Mouse (Mus musculus): ENCODE measurements around the gene Nqo1. TPM values are rescaled to one million over a fixed set of nuclear protein-coding genes. Genes with fewer than 3 reads are reported as not detected.

Nqo1 gene
- polyA plus RNA-seq, 1 experiment from 2014 or later, result 10.7 TPM

GRCm38 (mm10) chr8:107435962-107436831 is 33.2 kb upstream of the Nqo1 start, which contains the start of gene Wwp2:
Gene Wwp2, plus strand, starts transcription at chr8:107436365.
- Histone ChIP-seq H3K4me1 (replicated peaks) (peaks cover 14% of the 10 kb centered on the region), H3K27ac (peak within 1 kb of the TSS; percentile 85), H3K36me3 (no peaks in the 10 kb centered on the region), H3K9me3 (replicated peaks) (no peaks in the 10 kb centered on the region), H3K4me3 (peak within 1 kb of the TSS; percentile 88), H3K4me2 (peak within 1 kb of the TSS; percentile 75), H3K27me3 (no peaks in the 10 kb centered on the region), H3K9ac (peak within 1 kb of the TSS; percentile 92)
- peak; percentile 87 for ATAC-seq (replicated peaks; ENCODE audit: insufficient number of reproducible peaks, insufficient read depth, low FRiP score, low read depth)
- under 1% methylated on average over 62 of the region's 81 CpGs for WGBS

GRCm38 (mm10) chr8:107435421-107435961 is 32.5 kb upstream of the Nqo1 start:
- Histone ChIP-seq H3K9me3 (replicated peaks) (no peaks in the 10 kb centered on the region), H3K4me1 (replicated peaks) (peaks cover 14% of the 10 kb centered on the region), H3K9ac (peak overlapping the region; percentile 92; the same call in 1 of the 2 replicates), H3K4me2 (peak overlapping the region; percentile 75), H3K27ac (no peak overlapping the region), H3K36me3 (no peaks in the 10 kb centered on the region), H3K27me3 (no peaks in the 10 kb centered on the region), H3K4me3 (peak overlapping the region; percentile 88)
- 30% methylated on average over 11 of the region's 11 CpGs for WGBS
- no peak for ATAC-seq (replicated peaks; ENCODE audit: insufficient number of reproducible peaks, insufficient read depth, low FRiP score, low read depth)

- Histone ChIP-seq H3K36me3 (no peaks in the 10 kb centered on the region), H3K4me3 (no peak overlapping the region), H3K9me3 (replicated peaks) (no peaks in the 10 kb centered on the region), H3K27me3 (0 out of 2 replicates have a peak, but pooled peaks cover 5% of the 10 kb centered on the region), H3K4me2 (no peak overlapping the region), H3K9ac (no peak overlapping the region), H3K4me1 (replicated peaks) (peaks cover 6% of the 10 kb centered on the region), H3K27ac (no peak overlapping the region)
- 77% methylated on average over 8 of the region's 8 CpGs for WGBS
- ATAC-seq (replicated peaks; ENCODE audit: insufficient number of reproducible peaks, insufficient read depth, low FRiP score, low read depth), result no peak
These were observed 27.8 kb upstream of the Nqo1 start for GRCm38 (mm10) chr8:107430821-107431220.

- no peak overlapping the region for H3K27ac ChIP-seq
- peak overlapping the region; percentile 71 for H3K4me3 ChIP-seq
- H3K4me2 ChIP-seq, result peak overlapping the region; percentile 70
- H3K27me3 ChIP-seq, result 0 out of 2 replicates have a peak, but pooled peaks cover 3% of the 10 kb centered on the region
- H3K9ac ChIP-seq, result no peak overlapping the region
- H3K9me3 ChIP-seq (replicated peaks), result no peaks in the 10 kb centered on the region
- 40% methylated on average over 8 of the region's 8 CpGs for WGBS
- H3K36me3 ChIP-seq, result peaks cover 16% of the 10 kb centered on the region
- no peak for ATAC-seq (replicated peaks; ENCODE audit: insufficient number of reproducible peaks, insufficient read depth, low FRiP score, low read depth)
- H3K4me1 ChIP-seq (replicated peaks), result peaks cover 15% of the 10 kb centered on the region
These were observed 22.2 kb upstream of the Nqo1 start for GRCm38 (mm10) chr8:107425230-107425597.

- WGBS, result under 1% methylated on average over 50 of the region's 50 CpGs
- peak; percentile 96 for ATAC-seq (replicated peaks; ENCODE audit: insufficient number of reproducible peaks, insufficient read depth, low FRiP score, low read depth)
These were observed 21.7 kb upstream of the Nqo1 start, which contains the start of gene Nob1 for GRCm38 (mm10) chr8:107424597-107425229. Gene Nob1, minus strand, starts transcription at chr8:107425051.

GRCm38 (mm10) chr8:107424176-107424575 is 21.2 kb upstream of the Nqo1 start:
- 0 out of 2 replicates have a peak, but pooled peaks have one; percentile 9 for ATAC-seq (replicated peaks; ENCODE audit: insufficient number of reproducible peaks, insufficient read depth, low FRiP score, low read depth)
- H3K9me3 ChIP-seq (replicated peaks), result no peaks in the 10 kb centered on the region
- peak overlapping the region; percentile 70 for H3K4me2 ChIP-seq
- no peaks in the 10 kb centered on the region for H3K27me3 ChIP-seq
- peak overlapping the region; percentile 78 for H3K9ac ChIP-seq
- peak overlapping the region; percentile 59 for H3K27ac ChIP-seq
- H3K4me1 ChIP-seq (replicated peaks), result peaks cover 15% of the 10 kb centered on the region
- peak overlapping the region; percentile 71 for H3K4me3 ChIP-seq
- H3K36me3 ChIP-seq, result peaks cover 25% of the 10 kb centered on the region
- WGBS, result 20% methylated on average over 9 of the region's 9 CpGs

More at GRCm38 (mm10) chr8:107424597-107425229, 21.7 kb upstream of the Nqo1 start, which contains the start of gene Nob1:
- Histone ChIP-seq H3K27ac (peak within 1 kb of the TSS; percentile 59), H3K4me3 (peak within 1 kb of the TSS; percentile 71), H3K4me2 (peak within 1 kb of the TSS; percentile 70), H3K9me3 (replicated peaks) (no peaks in the 10 kb centered on the region), H3K9ac (peak within 1 kb of the TSS; percentile 78), H3K27me3 (no peaks in the 10 kb centered on the region), H3K36me3 (peaks cover 21% of the 10 kb centered on the region), H3K4me1 (replicated peaks) (peaks cover 15% of the 10 kb centered on the region)

- Histone ChIP-seq H3K27ac (no peak overlapping the region), H3K4me1 (replicated peaks) (no peaks in the 10 kb centered on the region), H3K4me2 (no peak overlapping the region), H3K9ac (no peak overlapping the region), H3K9me3 (replicated peaks) (no peaks in the 10 kb centered on the region), H3K27me3 (no peaks in the 10 kb centered on the region), H3K36me3 (peaks cover 90% of the 10 kb centered on the region), H3K4me3 (no peak overlapping the region)
- no peak for ATAC-seq (replicated peaks; ENCODE audit: insufficient number of reproducible peaks, insufficient read depth, low FRiP score, low read depth)
- 89% methylated on average over 12 of the region's 12 CpGs for WGBS
These were observed 14.0 kb upstream of the Nqo1 start for GRCm38 (mm10) chr8:107417001-107417400.

GRCm38 (mm10) chr8:107413881-107414280 is 10.9 kb upstream of the Nqo1 start:
- Histone ChIP-seq H3K36me3 (peaks cover 88% of the 10 kb centered on the region), H3K4me2 (no peak overlapping the region), H3K4me1 (replicated peaks) (no peaks in the 10 kb centered on the region), H3K9ac (no peak overlapping the region), H3K27me3 (no peaks in the 10 kb centered on the region), H3K9me3 (replicated peaks) (no peaks in the 10 kb centered on the region), H3K27ac (no peak overlapping the region), H3K4me3 (no peak overlapping the region)
- no peak for ATAC-seq (replicated peaks; ENCODE audit: insufficient number of reproducible peaks, insufficient read depth, low FRiP score, low read depth)
- 90% methylated on average over 10 of the region's 10 CpGs for WGBS

GRCm38 (mm10) chr8:107412552-107412951 is 9.5 kb upstream of the Nqo1 start:
- H3K36me3 ChIP-seq, result peaks cover 75% of the 10 kb centered on the region
- no peak for ATAC-seq (replicated peaks; ENCODE audit: insufficient number of reproducible peaks, insufficient read depth, low FRiP score, low read depth)
- H3K27me3 ChIP-seq, result no peaks in the 10 kb centered on the region
- H3K4me3 ChIP-seq, result no peak overlapping the region
- no peak overlapping the region for H3K4me2 ChIP-seq
- WGBS, result 88% methylated on average over 8 of the region's 8 CpGs
- no peaks in the 10 kb centered on the region for H3K4me1 ChIP-seq (replicated peaks)
- H3K9ac ChIP-seq, result no peak overlapping the region
- H3K27ac ChIP-seq, result no peak overlapping the region
- H3K9me3 ChIP-seq (replicated peaks), result no peaks in the 10 kb centered on the region

- no peak overlapping the region for H3K4me2 ChIP-seq
- ATAC-seq (replicated peaks; ENCODE audit: insufficient number of reproducible peaks, insufficient read depth, low FRiP score, low read depth), result no peak
These were observed 8.4 kb upstream of the Nqo1 start for GRCm38 (mm10) chr8:107411391-107411790.

GRCm38 (mm10) chr8:107405935-107406334 is 2.9 kb upstream of the Nqo1 start:
- H3K27me3 ChIP-seq, result no peaks in the 10 kb centered on the region
- H3K9me3 ChIP-seq (replicated peaks), result no peaks in the 10 kb centered on the region
- no peak overlapping the region for H3K27ac ChIP-seq
- peaks cover 14% of the 10 kb centered on the region for H3K36me3 ChIP-seq
- H3K9ac ChIP-seq, result no peak overlapping the region
- H3K4me1 ChIP-seq (replicated peaks), result peaks cover 13% of the 10 kb centered on the region
- WGBS, result 62% methylated on average over 3 of the region's 3 CpGs
- H3K4me3 ChIP-seq, result no peak overlapping the region
- ATAC-seq (replicated peaks; ENCODE audit: insufficient number of reproducible peaks, insufficient read depth, low FRiP score, low read depth), result no peak
- H3K4me2 ChIP-seq, result no peak overlapping the region

More at GRCm38 (mm10) chr8:107411391-107411790, 8.4 kb upstream of the Nqo1 start:
- Histone ChIP-seq H3K9ac (no peak overlapping the region), H3K4me1 (replicated peaks) (no peaks in the 10 kb centered on the region), H3K9me3 (replicated peaks) (no peaks in the 10 kb centered on the region), H3K4me3 (no peak overlapping the region), H3K36me3 (peaks cover 65% of the 10 kb centered on the region), H3K27ac (no peak overlapping the region), H3K27me3 (no peaks in the 10 kb centered on the region)
- whole genome bisulfite sequencing, result 64% methylated on average over 4 of the region's 4 CpGs
